Mouse (Mus musculus) heart, adult 11 months (tissue): ENCODE measurements around the gene Traf3ip2.
A peak's percentile ranks its signal among the peaks of the same experiment; 100 is the strongest.

ENCODE experiments used
- DNase-seq: peaks from one replicate; pipeline ENCODE4 v3.0.0; 2022

The Traf3ip2 gene

DNA sequence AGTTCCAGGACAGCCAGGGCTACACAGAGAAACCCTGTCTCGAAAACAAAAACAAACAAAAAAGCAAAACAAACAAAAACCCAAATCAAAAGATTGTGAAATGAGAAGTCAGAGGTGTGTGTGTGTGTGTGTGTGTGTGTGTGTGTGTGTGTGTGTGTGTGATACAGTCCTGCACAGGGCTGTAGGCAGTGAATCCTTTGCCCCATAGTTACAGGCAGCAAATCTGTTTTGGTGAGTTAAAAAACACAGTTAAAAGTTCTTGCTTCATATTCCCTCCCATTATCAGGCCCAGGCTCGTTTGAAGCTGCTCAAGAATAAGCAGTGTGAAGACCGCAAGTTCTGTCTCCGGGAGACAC is at the start of gene Traf3ip2:
Traf3ip2 (plus strand) TSS at position 302 of the 356 bp plus-strand sequence.
- no peak for DNase-seq

DNA sequence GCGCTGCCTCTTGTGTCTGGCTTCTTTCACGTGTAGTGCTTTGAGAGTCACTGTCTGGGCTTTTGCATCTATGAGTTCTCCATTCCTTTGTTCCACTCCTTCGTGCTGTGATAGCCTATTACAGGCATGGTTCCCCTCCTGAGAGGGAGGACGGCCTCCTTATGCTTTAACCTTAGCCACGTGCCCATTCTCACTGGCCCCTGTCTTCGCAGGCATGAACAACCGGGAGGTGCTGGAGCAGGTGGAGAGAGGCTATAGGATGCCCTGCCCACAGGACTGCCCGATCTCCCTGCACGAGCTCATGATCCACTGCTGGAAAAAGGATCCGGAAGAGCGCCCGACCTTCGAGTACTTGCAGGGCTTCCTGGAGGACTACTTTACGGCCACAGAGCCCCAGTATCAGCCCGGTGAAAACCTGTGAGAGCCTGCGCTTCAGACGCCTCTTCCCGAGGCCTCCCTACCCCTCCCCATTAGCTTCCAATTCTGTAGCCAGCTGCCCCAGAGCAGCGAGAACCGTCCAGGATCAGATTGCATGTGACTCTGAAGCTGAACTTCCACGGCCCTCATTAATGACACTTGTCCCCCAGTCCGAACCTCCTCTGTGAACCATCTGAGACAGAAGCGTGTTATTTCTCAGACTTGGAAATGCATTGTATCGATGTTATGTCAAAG is 49.0 kb upstream of the Traf3ip2 start:
- DNase-seq, result no peak

DNA sequence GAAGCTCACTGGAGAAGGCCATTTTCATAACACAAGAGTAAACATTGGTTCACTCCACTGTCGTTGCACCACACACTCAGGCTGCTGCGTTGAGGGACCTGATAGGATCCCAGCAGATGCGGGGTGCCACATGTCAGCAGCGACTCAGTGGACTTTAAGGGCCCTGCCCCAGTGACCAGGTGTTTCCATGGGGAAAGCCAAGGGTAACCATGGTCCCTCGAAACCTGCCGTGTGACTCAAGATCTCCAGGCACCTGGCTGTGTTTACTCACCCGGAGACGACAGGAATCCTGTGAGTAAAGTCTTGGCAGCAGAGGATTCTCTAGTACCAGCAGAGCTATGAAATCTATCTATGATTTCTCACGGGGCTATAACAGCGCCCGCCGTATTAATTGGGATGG is 45.8 kb upstream of the Traf3ip2 start:
- DNase-seq, result no peak

DNA sequence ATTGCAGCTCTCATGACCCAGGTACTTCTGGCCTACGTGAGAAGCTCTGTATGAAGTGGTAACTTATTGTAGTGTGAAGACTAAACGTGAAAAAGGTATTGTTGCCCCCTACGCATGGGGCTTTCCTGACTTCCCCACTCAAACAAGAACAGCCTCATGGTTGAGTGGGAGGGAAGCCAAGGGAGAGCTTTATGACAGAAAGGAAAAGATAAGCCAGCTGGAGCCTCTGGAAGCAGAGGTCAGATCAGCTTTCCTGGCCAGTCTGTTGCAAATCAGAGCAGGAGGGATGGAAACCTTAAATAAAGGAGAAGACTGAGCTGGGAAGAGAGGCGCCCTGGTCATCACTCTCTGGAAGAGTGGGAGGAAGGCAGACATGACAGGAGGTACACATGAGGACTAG is 43.7 kb upstream of the Traf3ip2 start:
- no peak for DNase-seq

DNA sequence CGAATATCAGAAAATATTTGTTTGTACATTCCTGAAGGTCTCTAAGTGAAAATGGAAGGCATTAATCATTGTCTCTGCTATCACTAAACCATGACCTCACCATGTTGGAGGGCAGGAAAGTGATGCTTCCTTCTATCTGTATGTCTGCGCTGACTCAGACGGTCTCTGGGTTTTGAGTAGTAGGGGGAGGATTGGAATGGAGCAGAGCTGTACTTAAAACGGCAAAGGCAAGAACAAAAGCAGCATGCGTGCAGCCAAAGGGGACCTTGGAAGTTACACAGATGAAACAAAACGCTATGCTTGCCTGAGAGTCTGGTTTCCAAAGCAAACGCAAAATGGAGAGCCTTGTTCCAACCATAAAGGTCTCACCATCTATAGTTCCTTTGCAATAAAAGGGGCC is 41.7 kb upstream of the Traf3ip2 start:
- DNase-seq, result no peak

DNA sequence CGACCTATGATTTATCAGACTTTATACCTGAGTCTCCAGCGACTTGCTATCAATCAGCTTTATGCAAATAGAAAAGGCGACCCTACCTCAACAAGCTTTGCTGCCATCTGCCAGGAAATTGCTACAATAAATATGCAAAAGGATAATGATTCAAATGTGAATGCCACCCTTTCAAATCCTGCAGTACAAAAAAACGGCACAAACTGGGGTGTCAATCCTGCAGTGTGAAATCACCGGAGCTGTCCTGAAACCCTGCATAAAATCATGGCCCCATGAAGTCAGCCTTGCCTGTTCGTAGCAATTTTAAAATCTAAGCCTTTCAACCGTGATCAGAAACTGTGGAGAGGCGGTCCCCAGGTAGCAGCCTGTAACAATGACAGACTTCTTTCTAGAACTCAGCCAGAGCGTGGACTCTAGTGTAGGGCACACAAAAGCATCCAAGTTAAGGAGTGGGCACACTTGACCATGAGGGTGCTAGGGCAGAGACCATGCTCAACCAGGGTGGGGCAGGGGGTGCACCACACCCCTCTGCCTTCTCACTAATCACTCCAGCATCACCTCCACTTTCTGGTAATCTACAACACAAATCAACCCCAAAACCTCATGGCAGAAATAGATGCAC is 40.6 kb upstream of the Traf3ip2 start:
- no peak for DNase-seq

DNA sequence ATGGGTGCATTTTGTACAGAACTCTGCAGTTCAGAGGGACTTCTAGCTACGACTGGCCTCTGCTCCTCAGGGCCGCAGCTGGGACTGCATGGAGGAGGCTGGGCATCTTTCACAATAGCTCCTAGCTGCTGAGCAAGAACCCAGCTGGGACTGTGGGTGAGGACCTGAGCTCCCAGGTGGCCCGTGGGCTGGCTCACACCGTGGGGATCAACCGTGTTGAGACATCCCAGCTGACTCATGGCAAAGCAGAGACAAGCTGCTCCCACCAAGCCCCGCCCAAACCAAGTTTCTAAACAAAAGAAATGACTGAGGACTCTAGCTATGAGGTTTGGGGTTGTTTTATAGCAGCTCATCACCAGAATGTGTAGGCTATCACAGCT is 40.1 kb upstream of the Traf3ip2 start:
- DNase-seq, result peak; percentile 95

DNA sequence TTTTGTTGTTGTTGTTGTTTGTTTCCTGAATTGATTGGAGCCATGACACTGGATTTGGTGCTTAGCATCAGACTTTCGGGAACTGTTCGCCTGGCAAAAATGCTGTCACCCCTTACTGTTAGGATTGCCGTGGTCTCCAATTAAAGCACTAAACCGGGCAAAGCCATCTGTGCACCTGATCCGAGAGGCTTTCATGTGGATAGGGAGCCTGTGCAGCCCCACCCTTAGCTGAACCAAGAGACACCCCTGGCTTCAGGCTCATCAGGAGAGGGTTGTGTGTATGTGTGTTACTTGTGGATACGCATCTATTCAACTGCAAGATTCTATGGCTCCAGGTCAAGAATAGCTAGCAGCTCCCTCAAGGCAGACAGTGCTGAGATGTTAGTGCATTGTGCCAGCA is 36.3 kb upstream of the Traf3ip2 start:
- DNase-seq, result no peak

DNA sequence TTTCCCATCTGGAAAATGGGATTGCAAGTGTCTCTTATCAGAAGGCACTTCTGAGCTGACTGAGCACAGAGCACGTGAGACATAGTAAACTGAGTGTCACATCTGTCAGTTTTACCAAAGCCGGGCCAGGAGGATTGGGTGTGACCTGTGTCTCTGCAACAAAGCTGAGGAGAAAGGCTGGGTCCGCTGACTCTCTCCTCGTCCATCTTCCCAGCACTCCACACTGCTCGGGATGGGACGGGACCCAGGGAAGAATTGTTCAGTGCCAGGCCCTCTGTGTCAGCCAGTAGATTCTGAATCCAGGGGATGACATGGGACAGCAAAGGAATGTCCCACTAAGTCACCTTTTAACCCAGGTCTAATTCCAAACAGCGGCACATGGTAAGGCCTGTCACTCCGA is 32.3 kb upstream of the Traf3ip2 start:
- DNase-seq, result peak; percentile 87

DNA sequence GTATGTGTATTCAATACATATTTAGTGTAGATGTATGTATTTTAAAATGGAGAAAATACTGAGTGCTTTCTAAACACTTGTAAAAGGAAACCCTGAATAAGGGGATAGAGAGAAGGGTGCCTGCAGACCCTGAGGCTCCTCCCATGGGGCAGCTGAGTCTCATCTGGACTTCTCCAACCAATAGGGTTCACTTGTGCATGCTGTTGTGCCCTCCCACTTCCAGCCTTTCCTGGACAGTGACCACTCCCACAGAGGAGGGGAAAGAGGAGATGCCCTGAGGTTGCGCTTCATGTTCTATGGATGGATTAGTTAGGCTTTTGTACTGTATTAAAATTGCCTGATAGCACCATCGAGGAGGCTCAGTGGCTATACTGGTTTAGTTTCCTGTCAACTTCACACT is 30.3 kb upstream of the Traf3ip2 start:
- no peak for DNase-seq

DNA sequence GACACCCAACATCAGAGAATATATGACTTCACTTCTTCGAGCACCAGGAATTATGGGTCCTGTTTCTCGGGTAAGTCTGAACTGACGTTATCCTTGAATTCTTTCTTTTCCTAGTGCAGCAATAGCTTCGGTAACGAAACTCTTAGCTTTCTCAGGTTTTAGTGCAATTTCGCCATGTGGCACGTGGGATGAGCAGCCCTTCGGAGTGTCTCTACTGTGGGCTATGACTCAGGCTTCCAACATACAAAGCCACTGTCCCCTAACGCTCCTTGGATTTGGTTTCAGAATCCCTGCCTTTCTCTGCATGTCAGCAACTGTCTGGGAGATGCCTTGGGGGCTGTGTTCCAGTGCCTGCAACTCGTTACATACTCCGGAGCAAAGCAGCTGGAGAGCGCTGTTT is 29.0 kb upstream of the Traf3ip2 start:
- peak; percentile 84 for DNase-seq

DNA sequence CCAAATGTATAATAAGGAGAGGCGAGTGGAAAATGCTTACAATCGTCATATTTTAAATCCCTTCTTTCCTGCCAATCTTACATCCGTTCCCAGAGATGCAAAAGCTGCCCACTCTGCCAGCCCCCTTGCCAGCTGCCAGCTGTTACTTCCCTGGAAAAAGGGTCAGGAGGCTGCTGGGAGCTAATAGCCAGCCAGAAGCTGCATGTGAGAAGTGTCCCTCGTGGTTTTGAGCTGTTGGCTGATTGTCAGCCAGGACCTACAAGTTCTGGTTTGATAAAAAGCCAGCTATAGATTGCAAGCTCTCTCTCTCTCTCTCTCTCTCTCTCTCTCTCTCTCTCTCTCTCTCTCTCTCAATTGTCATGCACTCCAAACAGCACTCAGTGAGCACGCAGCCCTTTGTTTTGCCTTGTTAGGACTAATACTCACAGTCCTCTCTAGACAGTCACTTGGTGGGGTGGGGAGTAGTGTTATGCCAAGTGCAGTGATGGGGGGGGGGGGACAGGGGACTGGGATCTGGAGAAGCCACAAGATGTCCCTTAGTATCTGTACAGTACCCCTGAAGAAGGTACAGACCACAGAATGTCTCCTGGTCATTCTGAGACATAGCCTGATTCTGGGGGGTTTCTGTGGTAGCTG is 25.3 kb upstream of the Traf3ip2 start:
- no peak for DNase-seq

DNA sequence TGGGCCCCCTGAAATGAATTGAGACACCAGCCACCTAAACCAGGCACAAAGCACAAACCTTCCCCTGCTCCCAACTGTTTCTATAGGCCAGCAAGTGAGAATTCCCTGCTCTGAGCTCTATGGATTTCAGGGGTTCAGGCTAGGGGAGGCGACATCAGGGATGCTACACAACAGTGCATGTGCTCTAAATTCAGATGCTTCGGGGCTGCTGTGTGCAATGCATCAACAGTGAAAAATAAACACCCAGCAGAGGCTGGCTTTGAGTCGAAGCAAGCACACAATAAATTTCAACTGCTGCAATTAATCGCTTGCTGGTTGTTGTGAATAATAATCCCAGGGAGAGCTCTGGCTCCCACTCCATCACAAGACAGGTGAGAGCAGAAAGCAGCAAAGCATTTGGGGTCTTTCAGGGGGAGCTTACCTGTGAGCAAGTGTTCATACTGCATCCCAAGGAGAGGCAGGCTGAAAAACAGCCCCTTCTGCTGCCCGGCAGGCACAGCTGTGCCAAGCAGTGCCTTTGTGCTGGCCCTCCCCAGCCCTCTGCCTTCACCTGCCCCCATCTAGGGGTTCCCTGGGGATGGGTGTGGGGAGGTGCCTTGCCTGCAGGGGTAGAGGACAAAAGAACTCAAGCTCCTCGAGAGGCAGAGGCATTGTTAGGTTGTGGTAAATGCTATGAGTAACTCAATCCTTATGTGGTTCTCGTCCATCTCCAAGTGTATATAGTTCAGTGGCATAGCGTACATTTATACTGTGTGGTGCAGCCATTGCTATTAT is 24.6 kb upstream of the Traf3ip2 start:
- peak; percentile 74 for DNase-seq

DNA sequence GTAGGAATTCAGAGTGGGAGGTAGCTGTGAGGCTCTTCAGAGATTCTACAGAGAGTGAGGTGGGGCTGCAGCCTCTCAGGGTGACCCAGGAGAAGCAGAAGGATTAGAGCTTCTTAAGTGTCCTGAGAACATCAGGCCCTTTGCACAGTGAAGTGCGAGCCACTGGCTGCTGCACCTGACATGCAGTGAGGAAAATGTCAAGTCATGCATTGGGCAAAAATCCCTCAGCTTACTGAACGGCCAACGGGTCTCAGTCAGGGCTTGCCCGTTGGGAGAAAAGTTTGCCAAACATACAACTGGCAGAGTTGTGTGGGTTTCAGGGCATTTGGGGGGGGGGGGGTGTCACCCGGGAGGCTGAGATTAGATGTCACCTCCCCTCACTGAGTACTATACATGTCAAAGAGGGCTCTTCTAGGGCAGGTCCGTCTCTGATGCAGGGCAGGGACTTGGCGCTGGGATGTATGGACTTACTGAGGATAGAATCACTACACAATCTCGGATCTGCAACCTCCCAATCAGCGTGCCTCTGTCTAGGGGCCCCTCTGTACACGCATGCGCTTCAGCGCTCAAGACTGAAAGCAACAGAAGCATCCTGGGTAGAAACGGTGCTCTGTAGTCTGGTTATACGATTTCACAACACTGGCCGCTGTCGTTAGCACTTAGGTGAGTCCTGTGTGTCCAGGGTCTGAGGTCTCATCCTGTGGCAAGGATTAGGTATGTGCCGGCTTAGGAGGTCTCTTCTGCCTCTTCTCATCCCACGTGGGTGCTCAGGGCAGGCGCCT is 22.8 kb upstream of the Traf3ip2 start:
- no peak for DNase-seq

DNA sequence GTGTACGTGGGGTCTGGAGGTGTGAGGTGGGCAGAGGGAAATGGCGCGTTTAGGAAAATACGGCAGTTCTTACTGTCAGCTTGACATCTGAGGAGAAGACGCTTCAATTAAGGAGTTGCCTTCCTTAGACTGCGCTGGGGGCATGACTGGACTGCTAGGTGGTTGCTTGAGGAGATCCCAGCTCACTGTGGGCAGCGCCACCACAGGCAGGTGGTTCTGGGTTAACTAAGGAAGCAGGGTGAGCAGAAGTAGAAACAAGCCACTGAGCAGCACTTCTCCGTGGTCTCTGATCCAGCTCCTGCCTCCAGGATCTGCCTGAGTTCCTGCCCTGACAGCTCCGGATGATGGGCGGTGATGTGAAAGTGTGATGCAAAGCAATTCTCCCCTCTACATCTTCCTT is 22.1 kb upstream of the Traf3ip2 start:
- DNase-seq, result no peak

DNA sequence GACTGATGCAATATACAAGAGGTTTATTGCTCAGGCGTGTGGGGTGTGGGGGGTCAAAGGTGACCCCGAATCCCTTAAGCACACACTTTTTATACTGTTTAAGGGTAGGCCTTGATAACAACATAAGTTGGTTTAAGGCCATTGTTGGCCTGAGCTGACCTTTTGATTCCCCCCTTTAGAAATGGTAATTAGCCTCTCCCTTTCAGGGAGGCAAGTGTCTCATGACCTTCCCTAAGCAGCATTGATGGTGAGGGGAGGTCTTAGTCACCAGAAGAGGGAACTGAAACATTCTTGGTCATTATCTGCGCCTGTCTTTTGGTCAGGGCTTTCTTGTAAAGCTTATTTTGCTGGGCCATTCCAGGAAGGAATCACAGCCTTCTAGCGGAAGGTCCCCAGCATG is 20.2 kb upstream of the Traf3ip2 start:
- no peak for DNase-seq

DNA sequence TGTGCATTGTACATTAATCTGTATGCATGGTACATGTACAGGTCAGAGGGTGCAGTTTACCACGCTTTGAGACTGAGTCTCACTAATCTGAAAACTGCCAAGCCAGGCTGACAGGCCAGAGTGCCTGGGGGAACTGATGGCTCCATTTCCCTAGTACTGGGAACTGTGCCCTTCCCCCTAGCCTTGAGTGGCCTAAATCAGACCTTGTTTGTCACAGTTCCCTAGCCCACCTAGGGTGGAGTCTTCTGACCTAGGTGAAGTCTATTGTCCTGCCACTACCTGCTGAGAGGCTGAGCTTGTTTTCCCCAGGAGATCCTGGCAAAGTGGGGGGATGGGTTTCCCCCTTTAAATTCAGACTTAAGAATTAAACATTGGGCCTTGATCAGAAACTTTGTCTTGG is 18.0 kb upstream of the Traf3ip2 start:
- no peak for DNase-seq

DNA sequence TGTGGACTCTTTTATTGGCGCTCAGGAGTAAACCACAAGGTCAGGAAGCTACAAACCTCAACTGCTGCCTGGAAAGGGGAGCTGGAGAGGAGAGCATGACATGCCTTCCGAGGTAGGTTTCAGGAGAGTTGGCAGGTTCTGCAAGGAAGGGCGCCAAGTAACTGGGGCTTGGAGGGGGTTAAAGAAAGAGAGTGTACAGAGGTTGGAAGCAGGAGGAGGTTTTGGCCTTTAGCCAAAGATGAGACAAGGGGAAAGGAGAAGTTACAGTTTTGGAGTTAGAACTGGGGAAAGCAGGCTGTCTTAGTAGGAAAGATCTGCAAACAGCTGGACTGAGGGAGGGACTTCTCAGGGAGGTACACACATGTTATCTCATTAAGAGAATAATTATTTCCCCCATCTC is 16.9 kb upstream of the Traf3ip2 start:
- no peak for DNase-seq

DNA sequence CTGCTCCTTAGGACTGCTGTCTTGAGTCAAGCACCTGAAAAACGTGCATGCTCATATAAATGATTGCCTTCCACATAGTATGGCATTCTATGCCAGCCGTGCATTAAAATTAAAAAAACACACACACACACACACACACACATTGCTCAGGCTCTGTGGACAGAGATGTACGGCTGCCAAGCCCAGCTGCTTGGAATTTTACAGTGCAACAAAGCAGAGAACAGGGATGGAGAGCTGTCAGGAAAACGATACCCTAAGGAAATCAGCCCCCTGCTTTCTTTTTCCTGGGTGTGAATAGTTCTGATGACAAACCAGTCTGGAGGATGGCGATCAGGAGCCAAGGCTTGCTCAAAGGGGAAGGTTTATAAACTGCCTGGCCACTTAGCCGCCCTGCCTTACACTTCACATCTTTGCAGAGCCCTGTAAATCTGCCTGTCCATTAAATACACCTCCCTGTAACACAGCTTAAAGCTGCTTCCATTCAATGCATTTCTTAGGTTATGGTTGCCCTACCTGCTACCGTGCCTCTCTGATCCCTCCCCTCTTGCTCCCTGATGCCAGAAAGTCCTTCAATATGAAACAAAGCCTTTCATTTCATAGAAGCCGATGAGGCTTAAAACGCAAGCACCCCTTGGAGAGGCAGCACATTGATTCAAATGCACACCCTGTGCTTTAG is 15.5 kb upstream of the Traf3ip2 start:
- no peak for DNase-seq

DNA sequence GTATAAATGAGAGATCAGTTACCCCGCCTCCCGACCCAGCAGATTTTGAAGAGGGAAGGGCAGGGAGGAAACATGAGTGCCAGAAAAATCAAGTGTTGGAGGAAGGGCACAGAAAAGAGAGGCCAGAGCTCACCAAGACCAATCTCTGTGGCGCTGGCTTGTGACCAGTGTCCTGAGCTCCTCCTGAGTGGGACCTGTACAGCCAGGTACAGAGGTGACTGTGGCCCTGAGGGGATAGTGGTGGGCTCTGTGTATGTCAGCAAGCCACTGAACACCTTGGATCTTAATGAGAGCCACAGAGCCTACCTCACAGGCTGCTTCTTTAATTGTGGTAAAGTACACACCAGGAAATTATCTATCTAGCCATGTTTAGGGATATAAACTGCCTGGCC is 14.9 kb upstream of the Traf3ip2 start:
- no peak for DNase-seq

DNA sequence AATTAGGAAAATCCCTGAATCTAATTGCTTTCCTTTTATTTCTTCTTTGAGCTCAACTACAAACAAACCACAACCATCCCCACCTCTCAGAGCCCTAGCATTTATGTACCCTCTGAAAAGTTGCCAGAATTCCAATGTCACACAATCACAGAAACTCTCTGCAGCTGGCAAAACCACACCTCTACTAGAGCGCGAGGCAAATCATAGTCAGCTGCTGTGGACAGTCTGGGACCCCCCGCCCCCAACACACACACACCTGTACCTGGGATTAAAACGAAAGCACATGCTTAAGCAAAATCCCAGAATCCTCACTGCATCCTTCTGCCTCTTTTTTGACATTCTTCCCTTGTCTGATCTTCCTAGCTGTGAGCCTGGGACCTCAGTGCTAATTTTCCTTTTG is 13.1 kb upstream of the Traf3ip2 start:
- DNase-seq, result no peak

DNA sequence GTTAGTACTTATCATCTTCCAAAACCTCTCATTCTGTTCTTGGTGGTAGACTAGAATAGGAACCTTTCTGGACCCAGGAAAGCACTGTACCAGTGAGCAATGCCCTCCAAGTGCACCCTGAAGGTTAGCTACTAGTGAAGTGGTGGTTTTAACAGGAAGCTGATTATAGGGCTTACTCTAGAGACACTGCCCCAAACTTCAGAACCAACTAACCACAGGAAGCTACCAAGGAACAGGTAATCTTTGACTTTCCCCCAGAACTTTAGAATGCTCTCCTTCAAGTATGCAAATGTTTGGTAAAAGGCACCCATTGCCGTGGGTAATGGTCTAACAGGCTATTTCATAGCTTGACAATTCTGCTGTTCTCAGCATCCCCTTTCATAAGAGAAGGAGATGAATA is 12.6 kb upstream of the Traf3ip2 start:
- no peak for DNase-seq

DNA sequence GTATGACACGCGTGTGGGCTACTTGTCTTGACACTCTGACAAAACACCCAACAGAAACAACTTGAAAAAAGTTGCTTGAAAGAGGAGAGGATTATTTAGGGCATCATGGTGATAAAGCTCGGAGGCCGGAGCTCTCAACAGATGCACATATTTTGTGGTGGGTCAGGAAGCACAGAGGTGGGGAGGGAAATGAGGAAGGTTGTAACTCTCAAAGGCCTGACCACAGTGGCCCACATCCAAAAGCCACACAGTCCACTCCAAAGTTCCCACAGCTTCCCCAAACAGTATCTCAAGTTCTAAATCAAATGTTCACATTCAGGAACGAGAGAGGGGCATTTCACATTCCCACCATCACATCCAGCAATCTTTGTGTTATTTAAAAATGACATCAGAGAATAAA is 11.7 kb upstream of the Traf3ip2 start:
- DNase-seq, result no peak
